Mouse (Mus musculus): ENCODE results near the gene Mkks. TPM values are rescaled to one million over a fixed set of nuclear protein-coding genes. Genes with fewer than 3 reads are reported as not detected.
A peak's percentile ranks its signal among the peaks of the same experiment; 100 is the strongest.

Gene Mkks
- polyA plus RNA-seq (2017; shearing (Covaris generic)): 10 to 100 TPM; 16.7 to 19.8 TPM

DNA sequence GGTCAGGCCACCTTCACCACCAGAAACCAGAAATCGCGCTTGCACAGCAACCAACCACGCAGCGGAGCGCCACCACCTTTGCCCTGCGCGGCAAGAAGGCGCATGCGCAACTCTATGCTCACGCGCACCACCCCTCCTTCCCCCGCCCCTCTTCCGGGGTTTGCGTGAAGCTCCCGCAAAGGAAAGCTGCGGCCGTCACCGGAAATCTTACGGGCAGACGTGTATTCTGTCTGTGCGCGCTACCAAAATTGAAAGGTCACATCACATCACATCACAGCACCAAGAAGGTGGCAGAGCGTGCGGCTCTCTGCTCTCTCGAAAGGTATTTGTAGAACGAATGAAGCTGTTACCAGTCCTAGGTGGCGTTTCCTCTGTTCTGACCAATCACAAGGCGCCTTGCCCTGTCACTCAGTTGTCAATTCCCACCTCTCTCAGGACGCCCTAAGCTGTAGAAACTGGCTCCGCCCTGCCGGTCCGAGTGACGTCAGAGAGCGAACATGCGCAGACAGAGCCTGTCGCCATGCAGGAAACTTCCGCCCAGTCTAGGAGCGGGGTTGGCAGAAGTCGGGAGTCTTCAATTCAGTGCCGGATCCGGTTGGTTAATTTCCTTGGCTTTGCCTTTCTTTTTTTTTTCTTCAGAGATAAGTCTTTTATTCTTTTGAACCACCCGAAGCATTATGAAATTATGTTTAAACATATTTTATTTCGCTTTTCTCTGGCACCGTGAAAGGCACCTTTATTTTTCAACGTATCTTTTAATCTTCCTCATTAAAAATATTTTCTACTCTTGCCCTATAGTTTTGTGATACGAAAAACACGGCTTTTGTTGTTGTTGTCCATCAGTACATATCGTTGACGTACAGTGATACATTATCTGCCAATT is at the start of gene Mkks, which contains the start of the genes Slx4ip and AL731706.1:
TSS of gene Mkks (minus strand) at position 322 of the 883 bp plus-strand sequence.
TSS of gene Slx4ip (plus strand) at position 151 of the 883 bp plus-strand sequence.
TSS of gene AL731706.1 (minus strand) at position 322 of the 883 bp plus-strand sequence.
- peak; percentile 84 for ATAC-seq

DNA sequence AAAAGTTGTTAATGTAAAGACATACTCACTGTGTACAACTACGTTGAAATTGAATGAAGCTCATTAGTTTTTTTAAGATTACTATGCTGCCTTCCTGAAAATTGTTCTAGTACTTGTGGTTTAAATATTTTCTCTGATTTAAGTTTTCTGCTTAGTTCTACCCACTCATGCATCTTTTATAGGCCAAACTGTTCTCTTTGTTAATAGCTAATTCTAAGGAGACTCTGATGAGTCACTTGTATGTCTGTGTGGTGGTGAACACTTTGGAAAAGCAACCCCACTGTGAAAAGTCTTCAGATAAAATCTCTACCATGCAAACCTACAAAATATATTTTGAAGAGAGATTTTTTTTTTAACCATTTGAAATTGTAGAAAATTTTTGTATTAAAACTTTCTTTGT is 47.1 kb upstream of the Mkks start:
- no peak for ATAC-seq

DNA sequence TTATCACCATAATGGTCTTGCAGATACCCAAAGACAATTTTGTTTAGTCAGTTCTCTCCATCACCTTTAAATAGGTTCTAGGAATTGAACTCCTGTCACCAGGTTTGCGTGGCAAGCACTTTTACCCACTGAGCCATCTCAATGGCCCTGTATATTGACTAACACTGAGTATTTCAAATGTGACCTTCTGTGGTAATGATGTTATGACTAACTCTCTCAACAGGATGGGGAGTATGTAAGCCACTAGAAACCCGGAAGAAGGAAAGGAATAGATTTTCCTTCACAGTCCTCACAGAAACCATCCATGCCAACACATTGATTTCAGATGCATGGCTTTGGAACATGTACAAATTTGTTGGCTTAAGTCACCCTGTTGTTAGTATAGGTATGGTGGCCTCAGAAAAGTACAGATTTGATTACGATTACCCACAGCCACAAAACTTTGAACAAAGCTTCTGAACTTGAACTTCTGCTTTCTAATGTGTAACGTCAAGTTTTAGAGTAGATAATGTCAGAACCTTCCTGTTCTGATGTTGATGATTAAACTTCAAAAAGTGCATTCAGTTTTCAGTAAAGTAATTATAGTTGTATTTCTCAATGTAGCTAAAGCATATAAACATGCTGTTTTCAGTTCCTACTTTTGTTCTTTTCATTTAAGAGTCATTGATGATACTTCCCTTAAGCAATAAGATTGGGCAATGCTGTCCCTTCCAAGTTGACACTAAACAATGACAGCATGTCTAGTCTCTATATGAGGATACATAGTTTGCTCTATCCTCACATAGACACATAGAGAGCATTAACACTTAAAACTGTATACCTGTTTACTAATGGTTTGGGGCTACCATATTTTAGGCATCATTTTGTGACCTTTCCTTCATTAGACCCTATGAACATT is 45.5 kb upstream of the Mkks start:
- no peak for ATAC-seq

DNA sequence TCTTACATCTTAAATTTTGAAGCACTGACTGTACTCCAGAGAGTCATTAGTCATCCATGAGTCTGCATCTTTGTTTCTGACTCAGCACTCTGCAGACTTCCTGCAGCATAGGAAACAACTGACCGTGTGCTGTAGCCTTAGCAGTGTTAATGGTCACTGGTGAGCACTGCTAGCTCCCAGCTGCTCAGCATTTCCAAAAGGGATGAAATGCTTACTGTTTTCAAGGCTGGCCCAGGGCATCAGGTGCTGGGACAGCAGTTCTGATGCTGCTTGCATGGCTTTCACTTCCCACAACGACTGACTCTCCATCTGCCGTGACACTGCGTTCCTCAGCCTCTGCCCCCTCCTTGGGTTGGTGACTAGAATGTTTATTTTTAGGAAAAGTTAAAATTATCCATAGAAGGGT is 29.8 kb upstream of the Mkks start:
- ATAC-seq: no peak

DNA sequence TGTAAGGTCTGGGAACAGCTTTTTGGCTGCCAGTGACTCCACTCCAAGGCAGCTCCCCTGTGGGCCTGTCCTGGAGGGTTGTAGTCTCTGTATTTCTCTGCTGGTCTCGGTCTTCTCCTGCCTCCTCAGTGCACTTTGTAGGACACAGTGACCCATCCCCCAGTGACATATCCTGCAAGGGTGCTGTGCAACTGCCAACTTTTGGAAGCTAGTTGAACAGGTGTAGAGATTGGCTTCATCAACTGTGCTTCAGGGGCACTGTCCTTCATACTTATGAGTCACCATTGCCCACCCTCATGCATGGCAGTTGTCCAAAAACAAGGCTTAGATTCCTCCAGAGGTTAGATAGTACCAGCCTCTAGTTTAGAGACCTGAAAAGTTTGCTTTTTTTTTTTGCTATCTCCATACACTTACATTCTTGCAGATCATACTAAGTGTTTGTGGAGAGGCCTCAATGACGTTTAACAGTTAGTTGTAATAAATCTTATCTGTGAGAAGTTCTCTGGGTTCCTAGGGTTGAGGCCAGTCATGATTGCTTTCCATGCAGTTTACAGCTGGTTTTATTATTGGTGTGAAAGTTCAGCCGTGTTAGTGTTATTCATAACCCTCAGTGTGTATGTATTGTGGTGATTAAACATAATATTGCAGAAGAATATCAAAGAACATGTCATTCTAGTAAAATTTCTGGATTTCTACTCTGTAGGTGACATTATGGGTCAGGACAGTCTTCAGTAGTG is 29.2 kb upstream of the Mkks start:
- no peak for ATAC-seq

DNA sequence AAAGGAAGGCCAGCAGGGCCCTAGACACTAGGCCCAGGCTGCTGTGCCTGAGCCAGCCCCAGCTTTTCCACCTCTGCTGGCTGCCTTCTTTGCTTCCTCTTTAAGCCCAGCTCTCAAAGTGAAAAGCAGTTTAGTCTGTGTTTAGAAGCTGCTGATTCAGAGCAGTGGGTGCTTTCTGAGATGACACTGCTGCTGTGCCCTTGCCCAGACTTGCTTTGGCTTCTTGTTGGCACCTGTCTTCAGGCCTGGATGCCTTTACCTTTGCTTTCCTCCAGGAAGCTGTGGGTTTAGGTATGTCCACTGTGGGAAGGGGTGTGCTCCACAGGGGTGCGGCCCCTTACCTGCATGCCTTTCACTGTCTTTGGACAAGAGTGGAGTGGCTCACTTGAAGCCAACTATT is 28.2 kb upstream of the Mkks start:
- no peak for ATAC-seq

DNA sequence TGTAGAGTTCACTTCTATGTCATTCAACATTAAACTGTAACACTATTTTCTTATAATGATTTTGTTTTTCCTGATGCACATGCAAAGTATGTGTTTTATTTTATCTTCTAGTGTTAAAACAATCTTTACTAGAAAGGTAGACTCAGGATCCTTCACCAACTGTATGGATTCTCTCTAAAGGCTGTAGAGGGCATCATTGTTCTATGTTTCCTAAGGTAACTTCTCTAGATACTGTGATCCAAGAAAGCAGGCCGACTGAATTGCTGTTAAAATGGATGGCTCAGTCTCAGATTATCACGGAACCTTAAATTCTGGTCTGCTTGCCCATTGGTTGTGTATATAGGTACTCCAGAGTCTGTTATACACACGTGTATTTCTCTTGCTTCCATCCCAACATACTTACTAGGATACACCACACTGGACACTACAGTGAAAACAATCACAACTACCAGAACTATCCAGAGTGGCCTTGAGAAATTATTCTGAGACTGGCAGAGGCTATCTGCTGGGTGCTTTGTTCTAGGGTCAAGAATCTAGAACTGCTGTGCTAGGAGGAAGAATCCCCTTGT is 23.2 kb upstream of the Mkks start:
- ATAC-seq: no peak

DNA sequence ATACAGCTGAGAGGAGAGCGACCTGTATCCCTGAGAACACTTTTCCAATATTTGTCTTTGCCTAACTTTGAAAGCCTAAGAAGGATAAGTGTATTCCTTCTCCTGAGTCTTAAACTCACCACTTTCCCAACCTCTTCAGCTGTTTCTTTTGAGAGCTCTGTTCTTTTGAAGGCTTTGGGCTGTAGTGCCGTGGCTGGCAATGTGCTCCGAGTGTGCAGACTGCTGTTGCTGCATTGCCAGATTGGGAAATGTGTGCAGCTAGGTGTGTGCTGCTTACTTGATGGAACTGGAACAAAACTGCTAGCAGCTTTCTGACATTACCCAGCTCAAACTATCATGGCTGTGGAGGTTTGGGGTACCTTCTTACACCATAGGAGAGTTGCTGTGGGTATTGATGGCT is 21.8 kb upstream of the Mkks start:
- ATAC-seq: no peak

DNA sequence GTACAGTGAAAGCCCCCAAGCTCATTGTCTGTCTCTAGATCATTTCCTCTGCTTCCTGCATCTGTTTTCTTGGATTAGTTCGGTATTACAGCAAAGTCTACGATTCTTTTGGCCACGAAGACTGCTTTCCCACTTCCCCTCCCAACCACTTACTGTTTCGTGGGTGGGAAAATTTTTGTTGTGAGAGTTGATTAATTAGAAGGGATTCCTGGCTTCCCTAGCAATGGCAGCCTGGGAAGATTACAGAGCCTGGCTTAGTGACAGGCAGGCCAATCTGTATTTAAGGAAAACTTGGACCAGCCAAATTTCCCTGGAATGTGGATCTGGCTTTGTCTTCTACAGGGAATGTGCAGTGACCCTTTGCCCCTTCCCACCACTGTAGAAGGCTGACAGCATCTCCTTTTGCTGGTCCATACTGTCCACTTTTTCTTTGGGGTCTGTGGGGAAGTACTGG is 20.8 kb upstream of the Mkks start:
- no peak for ATAC-seq

DNA sequence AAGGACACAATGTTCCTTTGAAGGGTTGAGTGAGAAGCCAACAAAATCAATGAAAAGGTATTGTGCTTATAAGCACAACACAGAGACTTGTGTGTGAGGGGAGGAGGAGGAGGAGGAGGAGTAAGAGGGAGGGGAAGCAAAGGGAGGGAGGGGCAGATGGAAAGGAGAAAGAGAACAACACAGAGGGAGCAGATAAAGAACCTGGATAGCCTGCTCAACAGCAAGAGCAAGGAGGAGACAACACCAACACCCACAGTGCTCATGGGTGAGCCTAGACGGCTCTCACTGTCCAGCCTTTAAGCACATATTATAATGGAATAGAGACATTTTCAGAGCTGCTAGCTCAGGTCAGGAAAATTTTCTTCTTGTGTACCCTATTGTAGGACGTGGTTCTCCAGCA is 18.1 kb upstream of the Mkks start:
- ATAC-seq: no peak

DNA sequence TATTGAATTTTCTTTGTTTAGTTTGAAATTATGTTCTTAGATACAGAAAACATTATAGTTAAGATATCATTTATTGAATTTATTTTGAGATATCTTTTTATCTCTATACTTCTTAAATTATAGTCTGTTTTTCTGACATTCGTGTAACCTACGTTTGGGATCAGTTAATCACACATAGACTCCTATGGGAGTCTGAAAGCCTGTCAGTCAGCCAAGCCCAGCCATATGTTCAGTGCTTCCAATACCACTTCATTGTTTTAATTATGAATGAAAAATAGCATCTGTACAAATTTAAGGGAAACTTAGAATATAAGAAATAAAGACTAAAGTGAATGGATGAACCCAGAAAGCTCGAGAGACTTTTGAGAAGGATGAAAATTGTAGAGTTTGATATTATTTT is 17.4 kb upstream of the Mkks start:
- ATAC-seq: no peak

DNA sequence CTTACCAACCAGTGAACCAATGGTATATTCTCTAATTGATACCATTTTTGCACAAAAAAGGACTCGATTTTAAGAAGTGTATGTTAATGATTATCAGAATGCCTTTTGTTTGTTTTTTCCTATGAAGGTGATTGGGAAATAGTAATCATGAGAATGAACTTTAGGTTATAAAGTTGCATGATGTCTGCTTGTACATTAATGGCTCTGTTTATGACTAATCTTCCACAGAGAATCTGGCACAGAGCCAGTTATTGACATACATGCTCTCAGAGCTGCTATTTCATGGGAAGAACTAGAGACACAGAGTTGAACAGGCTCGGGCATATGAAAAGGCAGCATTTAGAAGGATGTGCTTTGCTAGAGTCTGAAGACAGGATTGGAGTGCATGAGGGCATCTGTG is 4.9 kb upstream of the Mkks start:
- no peak for ATAC-seq

DNA sequence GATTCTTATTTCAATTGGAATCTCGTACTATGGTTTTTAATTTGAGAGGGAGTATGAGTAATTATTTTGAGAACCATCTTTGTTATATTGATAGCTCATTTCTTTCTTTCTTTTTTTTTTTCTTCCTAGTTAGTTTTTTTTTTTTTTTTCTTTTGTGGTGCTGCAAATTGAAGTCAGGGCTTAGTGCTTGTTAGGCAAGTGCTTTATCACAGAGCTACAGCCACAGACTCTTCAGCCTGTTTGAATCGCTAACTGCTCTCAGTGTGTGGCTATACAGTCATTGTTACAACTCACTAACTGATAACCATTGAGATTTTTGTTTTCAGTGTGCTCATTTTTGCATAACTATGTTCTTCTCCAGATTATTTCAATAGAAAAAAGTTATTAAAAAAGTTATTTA is 3.3 kb upstream of the Mkks start:
- no peak for ATAC-seq

DNA sequence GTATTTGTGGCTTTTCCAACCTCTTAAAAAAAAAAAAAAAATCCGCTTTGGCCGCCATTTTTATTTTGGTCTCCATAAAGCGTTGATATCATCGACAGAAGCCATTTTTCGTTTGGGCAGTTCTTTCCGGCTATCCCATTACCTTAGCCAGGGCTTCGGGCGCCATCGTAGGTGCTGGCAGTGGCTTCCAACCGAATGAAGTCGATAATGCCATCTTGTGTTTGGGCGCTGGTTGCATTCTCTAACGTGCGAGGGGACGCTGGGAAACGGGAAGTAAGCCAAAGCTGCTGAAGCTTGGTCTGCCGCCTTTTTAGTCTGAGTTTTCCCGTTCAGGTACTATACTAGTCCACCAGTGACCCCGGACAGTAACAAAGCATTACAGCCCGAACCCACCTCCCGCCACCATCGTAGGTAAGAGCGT is 772 bp upstream of the Mkks start:
- peak; percentile 71 for ATAC-seq

DNA sequence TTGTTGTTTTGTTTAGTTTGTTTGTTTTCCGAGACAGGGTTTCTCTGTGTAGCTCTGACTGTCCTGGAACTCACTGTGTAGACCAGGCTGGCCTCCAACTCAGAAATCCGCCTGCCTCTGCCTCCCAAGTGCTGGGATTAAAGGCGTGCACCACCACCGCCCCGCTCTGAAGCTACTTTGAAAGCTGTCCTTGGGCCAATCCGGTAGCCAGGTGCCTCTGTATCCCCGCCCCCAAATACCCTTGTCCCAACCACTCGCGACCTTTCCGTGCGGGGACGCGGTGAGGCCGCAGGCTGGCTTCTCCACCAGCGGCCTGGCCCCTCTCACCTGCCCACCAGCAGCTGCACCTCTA is 497 bp downstream of the Mkks start:
- peak; percentile 51 for ATAC-seq

DNA sequence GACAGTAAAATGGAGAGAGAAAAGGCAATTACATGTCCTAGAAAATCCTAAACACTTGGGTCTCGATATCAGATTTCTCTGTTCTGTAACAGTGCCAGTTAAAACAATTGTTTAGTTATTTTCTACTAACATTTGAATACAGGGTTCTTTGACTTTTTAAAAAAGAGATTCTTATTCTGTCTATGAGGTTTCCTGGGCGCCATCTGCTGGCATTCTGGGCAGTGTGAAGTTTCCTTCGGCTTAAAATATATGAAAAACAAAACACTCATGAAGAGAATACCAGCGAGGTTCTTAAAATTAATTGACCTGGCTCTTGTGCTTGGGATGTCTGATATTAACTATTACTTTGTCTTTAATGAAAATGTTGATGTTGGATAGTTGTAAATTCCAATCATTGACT is 4.3 kb downstream of the Mkks start:
- ATAC-seq: no peak

DNA sequence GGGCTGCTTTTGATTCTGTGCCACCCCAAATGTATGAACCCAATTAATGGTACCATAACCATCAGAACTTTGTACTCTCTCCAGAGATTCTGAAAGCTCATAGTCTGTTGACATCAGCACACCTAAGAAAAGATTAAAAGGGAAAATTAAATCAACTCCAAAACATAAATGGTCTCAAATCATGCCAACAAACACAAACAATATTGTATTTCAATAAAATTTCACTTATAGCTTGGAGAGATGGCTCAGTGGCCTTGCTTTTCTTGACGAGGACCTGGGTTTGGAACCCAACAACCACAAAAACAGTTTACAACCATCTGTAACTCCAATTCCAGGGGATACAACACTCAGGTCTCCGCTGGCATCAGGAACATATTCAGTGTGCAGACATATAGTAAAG is 5.6 kb downstream of the Mkks start, which contains the start of gene AL731706.2:
TSS of gene AL731706.2 (minus strand) at position 101 of the 400 bp plus-strand sequence.
- no peak for ATAC-seq

DNA sequence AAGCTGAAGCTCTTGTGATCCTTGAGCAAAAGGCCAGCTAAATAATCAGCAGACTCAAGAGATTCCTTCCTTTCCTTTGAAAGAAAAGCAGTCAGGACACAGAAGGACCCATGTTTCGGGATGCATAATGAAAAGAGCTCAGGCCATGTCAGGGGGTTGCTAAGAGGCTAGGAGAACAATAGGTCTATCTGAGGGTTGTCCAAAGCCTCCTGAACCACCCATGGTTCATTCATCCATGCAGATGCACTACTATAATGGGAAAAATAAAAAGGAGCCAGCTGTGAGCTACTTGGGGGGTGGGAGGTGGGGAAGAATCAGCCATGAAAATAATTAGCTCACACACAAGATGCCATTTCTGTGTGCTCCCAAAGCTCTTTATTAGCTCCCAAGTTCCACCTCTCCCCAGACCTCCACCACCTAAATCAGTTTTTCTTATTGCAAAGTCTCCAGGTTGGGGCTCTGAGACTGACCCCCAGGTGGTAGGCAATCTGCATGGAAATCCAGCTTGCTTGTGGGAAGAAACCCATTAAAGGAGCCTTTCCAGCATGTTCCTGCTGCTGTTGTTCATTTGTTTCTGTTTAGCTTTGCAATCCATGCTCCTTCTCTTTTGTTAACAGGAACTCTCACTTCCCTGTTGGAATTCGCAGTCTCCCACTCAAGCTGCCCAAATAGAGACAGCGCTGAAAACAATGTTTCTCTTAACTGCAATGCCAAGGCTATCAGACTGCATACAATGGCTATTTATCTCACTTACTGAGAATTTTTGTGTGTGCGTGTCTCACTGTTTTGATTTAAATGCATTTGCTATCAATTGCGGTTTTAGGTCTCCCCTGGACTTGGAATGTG is 36.4 kb downstream of the Mkks start:
- ATAC-seq: no peak

DNA sequence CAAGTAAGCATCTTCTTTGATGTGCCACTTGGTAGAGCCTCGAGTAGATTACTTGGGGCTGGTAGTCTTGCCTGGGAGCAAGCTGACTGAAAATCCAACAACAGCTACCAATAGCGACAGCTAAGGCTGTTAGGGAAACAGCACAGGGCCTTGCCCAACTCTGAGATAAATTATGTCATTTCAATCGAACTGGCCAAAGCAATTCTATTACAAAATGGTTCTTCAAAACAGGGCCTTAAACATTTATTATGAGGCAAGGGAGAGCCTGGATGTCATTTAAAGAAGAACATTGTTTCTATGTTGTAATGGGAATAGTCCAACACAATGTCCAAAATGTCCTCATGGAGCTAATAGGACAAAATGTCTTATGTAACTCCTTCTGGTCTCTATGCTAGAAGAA is 40.8 kb downstream of the Mkks start:
- ATAC-seq: no peak

DNA sequence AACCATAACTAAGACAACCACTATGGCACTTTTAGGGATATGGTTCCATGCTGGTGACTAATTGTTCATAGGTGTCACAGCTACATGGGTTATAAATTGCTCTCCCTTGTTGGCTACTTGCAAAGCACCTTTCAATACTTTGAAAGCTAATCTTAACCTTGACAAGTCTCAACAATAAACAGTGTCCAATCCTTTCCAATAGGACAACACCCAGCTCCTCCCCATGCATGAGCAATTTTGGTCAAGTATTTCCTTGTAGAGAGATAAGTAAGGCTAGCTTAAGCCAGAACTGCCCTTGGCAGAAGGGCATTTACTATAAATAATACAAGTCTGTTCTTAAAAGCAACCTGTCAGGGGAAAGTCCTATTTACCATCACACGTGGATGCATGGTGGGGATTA is 53.2 kb downstream of the Mkks start:
- ATAC-seq: no peak

DNA sequence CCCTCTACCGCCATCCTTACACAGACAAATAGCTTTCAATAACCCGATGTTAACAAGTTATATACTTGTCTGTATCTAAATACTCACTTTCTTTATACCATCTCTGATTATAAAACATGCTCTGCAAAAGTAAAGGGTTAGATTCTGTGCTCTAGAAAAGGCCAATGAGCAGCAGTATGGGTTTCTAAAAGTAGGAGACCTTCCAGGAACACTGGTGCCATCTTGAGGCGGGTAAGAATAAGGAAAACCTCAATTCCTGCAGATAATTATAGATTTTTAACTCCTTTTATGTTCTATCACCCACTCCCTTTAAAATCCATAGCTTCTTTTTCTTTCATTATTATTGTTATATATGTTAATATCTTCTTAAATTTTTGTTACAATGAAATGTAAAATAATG is 55.3 kb downstream of the Mkks start:
- no peak for ATAC-seq
